Mouse (Mus musculus) C2C12 (cell line): ENCODE data around the gene Carhsp1. TPM values are rescaled to one million over a fixed set of nuclear protein-coding genes. Genes with fewer than 3 reads are reported as not detected.
A peak's percentile ranks its signal among the peaks of the same experiment; 100 is the strongest.

Source experiments
- H3K27me3 ChIP-seq: one replicate; pipeline ENCODE4 v1.6.1; 2011; ENCODE audit not compliant: control insufficient read depth, insufficient read depth, insufficient read length
- H3K36me3 ChIP-seq: one replicate; pipeline ENCODE4 v1.6.1; 2011; ENCODE audit not compliant: control insufficient read depth, insufficient read depth
- H3K4me3 ChIP-seq: one replicate; pipeline ENCODE4 v1.5.1; 2011; ENCODE audit warnings: mild to moderate bottlenecking, control low read depth; ENCODE audit not compliant: poor library complexity, insufficient read depth, severe bottlenecking
- H3K79me2 ChIP-seq: one replicate; pipeline ENCODE4 v1.6.1; 2011; ENCODE audit not compliant: control insufficient read depth, insufficient read depth
- H3K79me3 ChIP-seq: one replicate; pipeline ENCODE4 v1.6.1; 2011; ENCODE audit warnings: low read depth, control low read depth
- H3ac ChIP-seq: one replicate; pipeline ENCODE3; 2011; ENCODE audit warnings: low read depth; ENCODE audit not compliant: control insufficient read depth, insufficient read length
- CEBPB ChIP-seq: IDR thresholded peaks from one replicate; pipeline ENCODE4 v1.6.1; 2011; ENCODE audit warnings: low read depth, mild to moderate bottlenecking, control low read depth, moderate library complexity
- CTCF ChIP-seq: IDR thresholded peaks from one replicate; pipeline ENCODE4 v1.5.1; 2011; ENCODE audit not compliant: control insufficient read depth, insufficient read depth, insufficient read length
- FOSL1 ChIP-seq: IDR thresholded peaks from one replicate; pipeline ENCODE4 v1.8.0; 2011; ENCODE audit warnings: mild to moderate bottlenecking, low read length; ENCODE audit not compliant: poor library complexity, insufficient read depth, severe bottlenecking
- MAX ChIP-seq: IDR thresholded peaks from one replicate; pipeline ENCODE4 v1.6.1; 2011; ENCODE audit warnings: mild to moderate bottlenecking, control low read depth
- MYOD1 ChIP-seq: IDR thresholded peaks from one replicate; pipeline ENCODE4 v1.6.1; 2011; ENCODE audit warnings: low read depth; ENCODE audit not compliant: control insufficient read depth, insufficient read length
- MYOG ChIP-seq: IDR thresholded peaks from one replicate; pipeline ENCODE4 v1.6.1; 2011; ENCODE audit not compliant: control insufficient read depth, insufficient read length; ENCODE audit errors: extremely low read depth
- USF1 ChIP-seq: IDR thresholded peaks from one replicate; pipeline ENCODE4 v1.6.1; 2011; ENCODE audit warnings: low read depth, mild to moderate bottlenecking, control low read depth, moderate library complexity
- polyA plus RNA-seq: library from polyadenylated mRNA; unstranded; fragments of >200 nt; fragmentation: generic; extraction: Trizol; gene quantifications from one replicate; pipeline ENCODE4 v1.2.1, GENCODE M21; 2012; ENCODE audit warnings: missing spikeins

Gene Carhsp1
- polyA plus RNA-seq, 1 experiment = 94.2 TPM

DNA sequence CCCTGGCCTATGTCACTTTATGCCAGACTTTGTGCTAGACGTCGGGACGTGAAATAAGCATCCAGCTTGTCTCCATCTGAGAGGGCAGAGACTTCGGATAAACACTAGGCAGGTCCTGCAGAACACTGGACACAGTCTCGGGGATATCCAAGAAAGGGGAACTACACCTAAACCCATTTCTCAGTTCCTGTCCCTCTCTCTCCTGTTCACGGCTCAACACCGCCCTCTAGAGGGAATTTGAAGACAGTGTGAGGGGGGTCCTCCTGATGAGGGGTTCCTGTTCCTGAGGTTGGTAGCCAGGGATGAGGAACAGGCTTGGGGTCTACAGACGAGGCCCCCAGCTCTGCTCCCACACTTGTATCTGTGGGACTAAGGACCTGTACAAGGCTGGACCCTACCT, 2.2 kb upstream of the Carhsp1 start:
- H3K27me3 ChIP-seq = no peaks in the 10 kb centered on the region
- peaks cover 22% of the 10 kb centered on the region for H3K79me2 ChIP-seq
- no peak overlapping the region for H3K4me3 ChIP-seq
- TF ChIP-seq CTCF (peak; percentile 57), MAX (no peak)
- H3ac ChIP-seq = peak overlapping the region; percentile 1
- H3K79me3 ChIP-seq = peaks cover 20% of the 10 kb centered on the region
- peaks cover 4% of the 10 kb centered on the region for H3K36me3 ChIP-seq

DNA sequence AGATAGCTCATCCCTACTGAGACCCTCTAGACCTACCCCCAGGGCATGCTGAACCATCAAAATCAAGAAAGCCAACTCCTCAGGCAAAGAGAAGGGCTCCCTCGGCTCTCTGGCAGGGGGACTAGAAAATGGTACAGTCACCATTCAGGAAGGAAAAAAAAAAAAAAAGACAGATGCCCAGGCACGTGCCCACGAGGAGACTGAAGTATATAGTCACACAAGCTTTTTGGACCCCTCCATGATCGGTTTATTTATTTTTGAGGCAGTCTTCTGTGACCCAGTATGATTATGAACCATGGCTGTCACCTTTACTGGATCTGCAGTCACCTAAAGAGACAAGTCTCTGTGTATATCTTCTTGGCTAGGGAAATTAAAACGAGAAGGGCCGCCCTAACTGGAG, 1.4 kb upstream of the Carhsp1 start:
- Histone ChIP-seq H3ac (no peak overlapping the region), H3K27me3 (no peaks in the 10 kb centered on the region), H3K4me3 (no peak overlapping the region), H3K36me3 (peaks cover 6% of the 10 kb centered on the region), H3K79me3 (peaks cover 27% of the 10 kb centered on the region), H3K79me2 (peaks cover 31% of the 10 kb centered on the region)
- TF ChIP-seq CTCF (no peak), USF1 (no peak), MYOD1 (no peak), FOSL1 (no peak)

DNA sequence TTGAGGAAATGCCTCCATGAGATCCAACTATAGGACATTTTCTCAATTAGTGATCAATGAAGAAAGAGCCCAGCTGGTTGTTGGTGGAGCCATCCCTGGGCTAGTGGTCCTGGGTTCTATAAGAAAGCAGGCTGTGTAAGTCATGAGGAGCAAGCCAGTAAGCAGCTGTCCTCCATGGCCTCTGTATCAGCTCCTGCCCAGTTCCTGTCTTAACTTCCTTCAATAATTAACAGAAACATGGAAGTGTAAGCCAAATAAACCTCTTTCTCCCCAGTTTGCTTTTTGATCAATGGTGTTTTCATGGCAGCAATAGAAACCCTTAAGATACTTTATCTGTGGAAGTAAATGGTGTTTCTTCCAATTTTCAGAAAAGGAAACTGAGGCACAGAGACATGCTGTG, 856 bp upstream of the Carhsp1 start:
- H3K4me3 ChIP-seq = no peak overlapping the region
- H3K79me3 ChIP-seq = peaks cover 33% of the 10 kb centered on the region
- peaks cover 11% of the 10 kb centered on the region for H3K36me3 ChIP-seq
- H3K27me3 ChIP-seq = no peaks in the 10 kb centered on the region
- no peak for TF ChIP-seq MYOG
- no peak for TF ChIP-seq USF1
- TF ChIP-seq CEBPB = no peak
- TF ChIP-seq MYOD1 = no peak
- no peak for TF ChIP-seq FOSL1
- no peak for TF ChIP-seq CTCF
- no peak for TF ChIP-seq MAX
- no peak overlapping the region for H3ac ChIP-seq
- peaks cover 36% of the 10 kb centered on the region for H3K79me2 ChIP-seq

DNA sequence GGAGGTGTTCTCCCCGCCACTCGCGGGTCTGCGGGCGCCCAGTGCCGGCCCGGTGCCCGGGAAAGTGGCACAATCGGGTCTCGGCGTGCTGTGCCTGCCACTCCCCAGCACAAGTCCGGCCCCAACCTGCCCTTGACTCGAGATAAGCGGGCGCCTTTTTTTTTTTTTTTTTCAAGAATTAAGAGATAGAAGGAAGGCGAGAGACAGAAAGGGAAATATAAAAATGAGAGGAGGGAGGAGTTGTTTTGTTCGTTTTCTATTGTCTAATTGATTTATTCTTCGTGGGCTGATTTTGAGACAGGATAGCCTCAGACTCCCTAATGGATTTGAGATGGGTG, 364 bp upstream of the Carhsp1 start:
- Histone ChIP-seq H3K27me3 (no peaks in the 10 kb centered on the region), H3K4me3 (peak overlapping the region; percentile 56), H3ac (peak overlapping the region; percentile 62), H3K36me3 (peaks cover 11% of the 10 kb centered on the region), H3K79me3 (peaks cover 36% of the 10 kb centered on the region), H3K79me2 (peaks cover 41% of the 10 kb centered on the region)
- TF ChIP-seq CTCF = no peak

- H3K4me3 ChIP-seq = peak overlapping the region; percentile 56
- peak overlapping the region; percentile 62 for H3ac ChIP-seq
- no peaks in the 10 kb centered on the region for H3K27me3 ChIP-seq
- H3K79me3 ChIP-seq = peaks cover 53% of the 10 kb centered on the region
- TF ChIP-seq USF1 = no peak
- peaks cover 17% of the 10 kb centered on the region for H3K36me3 ChIP-seq
- peaks cover 61% of the 10 kb centered on the region for H3K79me2 ChIP-seq
Measured at GRCm38 (mm10) chr16:8670041-8671035, 1.6 kb downstream of the Carhsp1 start.

GRCm38 (mm10) chr16:8669432-8669831, 2.5 kb downstream of the Carhsp1 start:
- TF ChIP-seq USF1 = no peak
- no peak for TF ChIP-seq MAX
- TF ChIP-seq FOSL1 = no peak
- no peak for TF ChIP-seq CTCF
- no peak for TF ChIP-seq MYOD1
- TF ChIP-seq MYOG = no peak
- no peak for TF ChIP-seq CEBPB
- Histone ChIP-seq H3ac (no peak overlapping the region), H3K79me3 (peaks cover 62% of the 10 kb centered on the region), H3K4me3 (no peak overlapping the region), H3K27me3 (no peaks in the 10 kb centered on the region), H3K79me2 (peaks cover 70% of the 10 kb centered on the region), H3K36me3 (peaks cover 17% of the 10 kb centered on the region)
